Mouse (Mus musculus) heart, adult 8-10 months (tissue): ENCODE results near the gene Camk2d. TPM values are rescaled to one million over a fixed set of nuclear protein-coding genes. Genes with fewer than 3 reads are reported as not detected.

Source experiments
- DNase-seq: peaks from one replicate; pipeline ENCODE4 v3.0.0; 2022; ENCODE audit warnings: low spot score
- total RNA-seq, 4 experiments: library from RNA; stranded (reverse); gene quantifications; 2 replicates each; pipeline ENCODE4 v1.2.4; 2022

The Camk2d gene
- total RNA-seq, result 100 to 1,000 TPM; 135 to 156 (median 140) TPM

GRCm38 (mm10) chr3:126596086-126596485 is at the start of gene Camk2d:
Gene Camk2d (plus strand): TSS chr3:126596302.
- peak; percentile 98 for DNase-seq

- no peak for DNase-seq
These were observed 48.2 kb upstream of the Camk2d start for GRCm38 (mm10) chr3:126547941-126548340.

- DNase-seq, result no peak
These were observed 32.5 kb upstream of the Camk2d start for GRCm38 (mm10) chr3:126563646-126564045.

- no peak for DNase-seq
These were observed 25.5 kb upstream of the Camk2d start for GRCm38 (mm10) chr3:126570628-126571027.

GRCm38 (mm10) chr3:126572915-126573314 is 23.2 kb upstream of the Camk2d start:
- DNase-seq, result no peak

- no peak for DNase-seq
These were observed 20.2 kb upstream of the Camk2d start for GRCm38 (mm10) chr3:126575927-126576326.

- DNase-seq, result no peak
These were observed 10.0 kb upstream of the Camk2d start for GRCm38 (mm10) chr3:126586134-126586533.

- no peak for DNase-seq
These were observed 8.6 kb upstream of the Camk2d start for GRCm38 (mm10) chr3:126587477-126587876.

- DNase-seq, result no peak
These were observed 6.5 kb upstream of the Camk2d start for GRCm38 (mm10) chr3:126589556-126589955.

- no peak for DNase-seq
These were observed 646 bp upstream of the Camk2d start for GRCm38 (mm10) chr3:126595456-126595855.

GRCm38 (mm10) chr3:126596491-126597160 is 524 bp downstream of the Camk2d start:
- peak; percentile 79 for DNase-seq

- DNase-seq, result peak; percentile 68
These were observed 1.1 kb downstream of the Camk2d start for GRCm38 (mm10) chr3:126597161-126597595.

- no peak for DNase-seq
These were observed 1.7 kb downstream of the Camk2d start for GRCm38 (mm10) chr3:126597596-126598328.

GRCm38 (mm10) chr3:126598329-126598676 is 2.2 kb downstream of the Camk2d start:
- no peak for DNase-seq

- DNase-seq, result no peak
These were observed 2.8 kb downstream of the Camk2d start for GRCm38 (mm10) chr3:126598881-126599280.

- DNase-seq, result no peak
These were observed 3.2 kb downstream of the Camk2d start for GRCm38 (mm10) chr3:126599335-126599734.

GRCm38 (mm10) chr3:126599936-126600335 is 3.8 kb downstream of the Camk2d start:
- no peak for DNase-seq

- no peak for DNase-seq
These were observed 6.7 kb downstream of the Camk2d start for GRCm38 (mm10) chr3:126602772-126603171.

- DNase-seq, result no peak
These were observed 8.7 kb downstream of the Camk2d start for GRCm38 (mm10) chr3:126604656-126605434.

GRCm38 (mm10) chr3:126609310-126609709 is 13.2 kb downstream of the Camk2d start:
- DNase-seq, result no peak

- no peak for DNase-seq
These were observed 13.8 kb downstream of the Camk2d start for GRCm38 (mm10) chr3:126609795-126610451.

GRCm38 (mm10) chr3:126611624-126612023 is 15.5 kb downstream of the Camk2d start:
- DNase-seq, result no peak
